Mouse (Mus musculus) hindbrain, embryonic 11.5 days (tissue): ENCODE results near the gene Nln. TPM values are rescaled to one million over a fixed set of nuclear protein-coding genes. Genes with fewer than 3 reads are reported as not detected.

ENCODE experiments used
- ATAC-seq: fragments of 200-750 bp; cut with Nextera tagmentation; 2 replicates; pipeline ENCODE4 v1.8.0; 2017; ENCODE audit warnings: mild to moderate bottlenecking, moderate TSS enrichment, moderate library complexity; ENCODE audit not compliant: low FRiP score
- DNase-seq: peaks from one replicate; pipeline ENCODE4 v3.0.0-alpha.2; 2015; ENCODE audit warnings: low spot score
- H3K27ac ChIP-seq: fragments of 300-500 bp; sonication (generic); 2 replicates; pipeline ENCODE4 v1.5.1; 2014; ENCODE audit warnings: mild to moderate bottlenecking, low read depth, low read length
- H3K27me3 ChIP-seq: fragments of 300-500 bp; sonication (generic); 2 replicates; pipeline ENCODE4 v1.6.1; 2014; ENCODE audit warnings: mild to moderate bottlenecking, low read length, moderate library complexity, mixed read lengths; ENCODE audit not compliant: control insufficient read depth, insufficient read depth
- H3K36me3 ChIP-seq: fragments of 300-500 bp; sonication (generic); 2 replicates; pipeline ENCODE4 v1.6.1; 2014; ENCODE audit warnings: mild to moderate bottlenecking, low read length, moderate library complexity, mixed read lengths; ENCODE audit not compliant: control insufficient read depth, insufficient read depth
- H3K4me1 ChIP-seq: fragments of 300-500 bp; sonication (generic); replicated peaks from 2 replicates; pipeline ENCODE4 v1.6.1; 2014; ENCODE audit warnings: low read length, mixed read lengths; ENCODE audit not compliant: control insufficient read depth, insufficient read depth
- H3K4me2 ChIP-seq: fragments of 300-500 bp; sonication (generic); replicated peaks from 2 replicates; pipeline ENCODE4 v1.6.1; 2014; ENCODE audit warnings: mild to moderate bottlenecking, low read depth, low read length
- H3K4me3 ChIP-seq: fragments of 300-500 bp; sonication (generic); 2 replicates; pipeline ENCODE4 v1.5.1; 2014; ENCODE audit warnings: low read depth, low read length
- H3K9ac ChIP-seq: fragments of 300-500 bp; sonication (generic); 2 replicates; pipeline ENCODE4 v1.6.1; 2014; ENCODE audit warnings: low read depth, low read length
- H3K9me3 ChIP-seq: fragments of 300-500 bp; sonication (generic); 2 replicates; pipeline ENCODE4 v1.6.1; 2016; ENCODE audit warnings: low read length; ENCODE audit not compliant: control insufficient read depth
- WGBS: fragments of 180-500 bp; shearing (Covaris S2); extraction: QIAGEN DNeasy Blood & Tissue Kit; methylation state at CpG from one replicate; pipeline ENCODE4 v1.1.7; 2014; 5-methylcytosine and 5-hydroxymethylcytosine counted together
- polyA plus RNA-seq: library from polyadenylated mRNA; unstranded; fragments of >200 nt; fragmentation: Nextera tagmentation; extraction: Ambion mirVana; gene quantifications from 2 replicates; pipeline ENCODE4 v1.2.1, GENCODE M21; 2014

The Nln gene
- polyA plus RNA-seq, 1 experiment from 2014 or later = 22.8 TPM

GRCm38 (mm10) chr13:104005231-104005845 lies 104.1 kb downstream of the Nln start:
- ATAC-seq (no peak), DNase-seq (no peak)
- no peaks in the 10 kb centered on the region for H3K36me3 ChIP-seq
- no peak overlapping the region for H3K4me3 ChIP-seq
- H3K9ac ChIP-seq = no peak overlapping the region
- 89% methylated on average over 6 of the region's 6 CpGs for WGBS
- H3K27me3 ChIP-seq = no peaks in the 10 kb centered on the region
- no peak overlapping the region for H3K4me2 ChIP-seq
- no peaks in the 10 kb centered on the region for H3K9me3 ChIP-seq
- H3K4me1 ChIP-seq = no peaks in the 10 kb centered on the region
- H3K27ac ChIP-seq = no peak overlapping the region

- Histone ChIP-seq H3K4me1 (no peaks in the 10 kb centered on the region), H3K36me3 (no peaks in the 10 kb centered on the region), H3K9ac (no peak overlapping the region), H3K4me3 (no peak overlapping the region), H3K4me2 (no peak overlapping the region), H3K27ac (no peak overlapping the region), H3K9me3 (no peaks in the 10 kb centered on the region), H3K27me3 (no peaks in the 10 kb centered on the region)
- ATAC-seq (no peak), DNase-seq (no peak)
- WGBS = 88% methylated on average over 5 of the region's 5 CpGs
These were observed 115.3 kb downstream of the Nln start for GRCm38 (mm10) chr13:103994085-103994455.

- ATAC-seq = no peak
- Histone ChIP-seq H3K27me3 (no peaks in the 10 kb centered on the region), H3K4me1 (no peaks in the 10 kb centered on the region), H3K27ac (no peak overlapping the region), H3K4me3 (no peak overlapping the region), H3K9me3 (no peaks in the 10 kb centered on the region), H3K36me3 (no peaks in the 10 kb centered on the region), H3K9ac (no peak overlapping the region), H3K4me2 (no peak overlapping the region)
- WGBS = 83% methylated on average over 8 of the region's 8 CpGs
- no peak for DNase-seq
These were observed 116.0 kb downstream of the Nln start for GRCm38 (mm10) chr13:103993142-103994084.

DNA sequence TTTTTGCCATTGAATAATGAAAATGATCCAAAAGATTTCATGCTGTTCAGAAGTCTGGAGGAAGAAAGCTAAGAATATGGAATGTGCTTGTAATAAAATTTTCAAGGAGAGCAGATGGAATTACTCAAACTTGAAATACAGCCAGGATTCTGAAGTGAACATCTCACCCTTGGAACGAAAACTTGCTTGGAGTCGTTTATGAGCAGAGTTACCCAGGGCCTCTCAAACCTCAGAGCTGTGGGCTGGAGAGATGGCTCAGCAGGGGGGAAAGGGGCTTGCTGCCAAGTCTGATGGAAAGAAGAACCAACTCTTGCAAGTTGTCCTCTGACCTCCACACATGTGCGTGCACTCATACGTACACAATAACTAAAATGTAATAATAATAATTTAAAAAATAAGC lies 122.8 kb downstream of the Nln start:
- no peak overlapping the region for H3K9ac ChIP-seq
- no peak for ATAC-seq
- no peaks in the 10 kb centered on the region for H3K9me3 ChIP-seq
- 79% methylated on average over 4 of the region's 4 CpGs for WGBS
- no peak for DNase-seq
- no peaks in the 10 kb centered on the region for H3K36me3 ChIP-seq
- H3K4me3 ChIP-seq = no peak overlapping the region
- H3K4me2 ChIP-seq = no peak overlapping the region
- no peak overlapping the region for H3K27ac ChIP-seq
- no peaks in the 10 kb centered on the region for H3K27me3 ChIP-seq
- H3K4me1 ChIP-seq = no peaks in the 10 kb centered on the region

DNA sequence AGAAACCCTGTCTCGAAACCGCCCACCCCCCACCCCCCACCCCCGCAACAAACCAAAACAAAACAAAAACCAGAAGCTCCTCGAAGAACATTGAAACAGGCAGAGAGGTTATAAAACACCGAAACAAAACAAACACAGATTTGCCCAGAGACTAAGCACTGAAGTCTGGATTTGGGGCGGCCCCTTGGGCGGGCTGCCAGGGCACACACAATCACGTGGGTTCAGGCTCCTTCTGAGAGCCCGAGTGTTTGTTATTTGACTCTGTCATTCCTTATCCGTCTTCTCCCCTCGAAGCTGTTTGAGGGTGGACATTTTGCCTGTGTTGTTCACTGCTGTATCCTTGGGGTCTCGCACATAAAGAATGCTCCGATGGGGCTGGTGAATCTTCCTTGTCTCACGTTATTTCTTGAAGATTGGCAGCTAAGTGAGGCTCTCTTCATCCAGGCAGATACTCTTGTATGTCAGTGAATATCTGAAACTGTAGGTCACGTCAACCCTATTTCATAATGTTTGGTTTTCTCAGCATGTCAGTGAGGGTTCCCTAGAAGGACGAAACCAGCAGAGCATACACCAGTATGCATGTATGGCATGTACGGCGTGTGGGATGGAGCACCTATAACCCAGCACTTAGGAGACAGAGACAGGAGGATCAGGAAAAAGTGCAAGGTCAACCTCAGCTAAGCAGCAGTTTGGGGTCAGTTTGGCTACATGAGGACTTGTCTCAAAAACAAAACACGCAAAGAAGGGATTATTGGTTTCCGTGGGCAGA lies 123.7 kb downstream of the Nln start:
- no peaks in the 10 kb centered on the region for H3K9me3 ChIP-seq
- WGBS = 86% methylated on average over 20 of the region's 20 CpGs
- H3K27ac ChIP-seq = no peak overlapping the region
- H3K4me3 ChIP-seq = no peak overlapping the region
- ATAC-seq = no peak
- H3K4me1 ChIP-seq = no peaks in the 10 kb centered on the region
- H3K4me2 ChIP-seq = no peak overlapping the region
- DNase-seq = no peak
- no peaks in the 10 kb centered on the region for H3K36me3 ChIP-seq
- no peak overlapping the region for H3K9ac ChIP-seq
- H3K27me3 ChIP-seq = no peaks in the 10 kb centered on the region

GRCm38 (mm10) chr13:103982376-103982775 lies 127.0 kb downstream of the Nln start:
- Histone ChIP-seq H3K36me3 (no peaks in the 10 kb centered on the region), H3K4me3 (no peak overlapping the region), H3K9me3 (no peaks in the 10 kb centered on the region), H3K9ac (no peak overlapping the region), H3K27me3 (no peaks in the 10 kb centered on the region), H3K4me2 (no peak overlapping the region), H3K27ac (no peak overlapping the region), H3K4me1 (no peaks in the 10 kb centered on the region)
- DNase-seq (no peak), ATAC-seq (no peak)
- 93% methylated on average over 3 of the region's 3 CpGs for WGBS

- ATAC-seq = no peak
- WGBS = 90% methylated on average over 5 of the region's 5 CpGs
These were observed 129.0 kb downstream of the Nln start for GRCm38 (mm10) chr13:103980414-103980813.

DNA sequence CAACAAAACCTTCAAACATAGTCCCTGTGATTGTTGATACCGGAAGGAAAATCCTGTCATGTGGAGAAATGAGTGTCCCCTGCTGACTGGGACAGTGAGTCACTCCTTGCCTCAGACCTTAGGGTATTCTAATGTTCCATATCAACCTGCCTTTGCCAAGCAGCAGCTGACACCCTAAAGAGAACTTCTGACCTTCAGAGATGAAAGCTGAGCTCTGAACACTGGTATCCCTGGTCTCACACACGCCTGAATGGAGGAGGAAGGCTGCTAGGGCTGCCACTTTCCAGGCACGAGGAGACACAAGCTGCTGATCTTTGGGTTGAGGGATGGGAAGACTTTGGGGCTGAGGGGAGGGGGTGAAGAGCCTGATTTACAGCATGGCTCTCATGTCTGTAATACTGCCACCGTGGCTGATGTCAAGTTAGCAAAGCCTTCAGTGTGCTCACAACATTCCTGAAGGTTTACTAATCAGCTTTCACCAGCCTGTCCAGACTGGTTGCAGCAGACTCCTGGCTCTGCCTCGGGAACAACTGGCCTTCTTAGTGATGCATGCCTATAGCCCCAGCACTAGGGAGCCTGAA lies 131.0 kb downstream of the Nln start:
- Histone ChIP-seq H3K27me3 (no peaks in the 10 kb centered on the region), H3K4me3 (no peak overlapping the region), H3K9me3 (no peaks in the 10 kb centered on the region), H3K4me1 (no peaks in the 10 kb centered on the region), H3K9ac (no peak overlapping the region), H3K27ac (no peak overlapping the region), H3K4me2 (no peak overlapping the region), H3K36me3 (no peaks in the 10 kb centered on the region)
- ATAC-seq (no peak), DNase-seq (peak; percentile 10)
- 69% methylated on average over 5 of the region's 5 CpGs for WGBS

More at GRCm38 (mm10) chr13:103980414-103980813, 129.0 kb downstream of the Nln start:
- no peak overlapping the region for H3K27ac ChIP-seq
- no peak overlapping the region for H3K4me3 ChIP-seq
- H3K9ac ChIP-seq = no peak overlapping the region
- no peak for DNase-seq
- no peaks in the 10 kb centered on the region for H3K27me3 ChIP-seq
- no peak overlapping the region for H3K4me2 ChIP-seq
- no peaks in the 10 kb centered on the region for H3K9me3 ChIP-seq
- no peaks in the 10 kb centered on the region for H3K36me3 ChIP-seq
- H3K4me1 ChIP-seq = no peaks in the 10 kb centered on the region
